Comparison of ENCODE assay signal across 24 mouse cellular contexts in the genomic region with DNA sequence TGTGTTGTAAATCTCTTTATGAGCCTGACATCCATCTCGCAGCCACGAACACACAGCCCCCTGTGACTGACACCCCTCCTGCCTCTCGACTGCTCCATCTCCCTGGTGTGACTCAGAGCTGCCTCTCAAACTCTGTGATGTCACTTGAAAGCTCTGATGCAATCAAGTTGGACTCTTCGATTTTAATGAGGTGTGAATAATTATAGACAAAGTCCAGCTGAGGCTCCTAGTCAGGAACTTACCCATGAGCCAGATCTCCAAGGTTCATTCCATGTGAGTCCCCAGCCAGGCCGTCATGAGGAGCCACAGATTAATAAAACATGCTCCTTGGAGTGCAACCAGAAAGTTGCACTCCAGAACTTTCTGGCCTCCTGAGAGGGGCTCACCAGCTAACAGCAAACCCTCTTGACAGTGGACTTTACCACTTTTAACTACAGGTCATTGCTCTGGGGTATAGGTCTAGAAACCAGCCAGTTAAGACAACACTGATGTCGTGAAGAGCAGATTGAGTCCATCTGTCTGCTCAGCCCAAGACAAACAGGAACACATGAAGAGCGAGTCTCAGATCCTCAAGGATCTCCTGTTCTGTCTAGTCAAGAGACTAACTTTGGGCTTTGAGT.
DNase-seq lines count a peak whose midpoint lies in the region; ATAC-seq lines count a peak whose summit lies in the region.
"Had no signal": no experiment of that assay in that cellular context is flagged by ENCODE, and none has a peak within 500 bp of the region (broad histone marks: within the 10 kb centered on the region; RNA-seq: fewer than 3 reads in every experiment).

No protein-coding gene starts in this region.

- intact Hi-C loops in heart, postnatal 25 days (cut with DNase I): loop anchor here (5.0 kb wide), 1 partner anchor 90 kb away; no protein-coding TSS in a partner anchor

- no peak overlapping the region; the same call in 1 of the 2 replicates for H3K4me2 ChIP-seq in lung, embryonic 15.5 days
- H3K4me2 ChIP-seq: embryonic facial prominence, embryonic 12.5 days; forebrain, embryonic 13.5 days; heart, embryonic 11.5 days; hindbrain, embryonic 13.5 days; midbrain, embryonic 12.5 days had no signal

- H3K36me3 ChIP-seq in lung, embryonic 15.5 days: no peaks in the 10 kb centered on the region
- H3K36me3 ChIP-seq: embryonic facial prominence, embryonic 12.5 days; hindbrain, embryonic 13.5 days; midbrain, embryonic 12.5 days had no signal

- H3K9me3 ChIP-seq in lung, embryonic 15.5 days: no peaks in the 10 kb centered on the region
- H3K9me3 ChIP-seq: embryonic facial prominence, embryonic 12.5 days; forebrain, embryonic 13.5 days; hindbrain, embryonic 13.5 days; midbrain, embryonic 12.5 days had no signal

- H3K4me3 ChIP-seq in lung, embryonic 15.5 days: no peak overlapping the region
- H3K4me3 ChIP-seq: embryonic facial prominence, embryonic 12.5 days; erythroblast, embryonic 14.5 days; forebrain, embryonic 13.5 days; hindbrain, embryonic 13.5 days; left cerebral cortex, adult 2 months; midbrain, embryonic 12.5 days had no signal

- H3K4me1 ChIP-seq in lung, embryonic 15.5 days: peaks cover 50% of the 10 kb centered on the region

- peak overlapping the region; percentile 63 for H3K27ac ChIP-seq in lung, embryonic 15.5 days
- H3K27ac ChIP-seq: embryonic facial prominence, embryonic 12.5 days; forebrain, embryonic 13.5 days; hindbrain, embryonic 13.5 days; left cerebral cortex, adult 2 months; liver, embryonic 14.5 days; midbrain, embryonic 12.5 days; stomach, postnatal 0 days had no signal

- ATAC-seq in lung, embryonic 15.5 days (ENCODE audit: borderline replicate concordance, extremely low read depth, low FRiP score, low TSS enrichment): peak; percentile 80
- ATAC-seq: activated CD4-positive, CD25-positive, alpha-beta regulatory T cell, adult 4 months; forebrain, embryonic 13.5 days; inflammation-experienced regulatory T-cells, adult 6 months had no signal

- H3K27me3 ChIP-seq in lung, embryonic 15.5 days: no peaks in the 10 kb centered on the region
- H3K27me3 ChIP-seq: embryonic facial prominence, embryonic 12.5 days; forebrain, embryonic 13.5 days; midbrain, embryonic 12.5 days had no signal

- 36% methylated on average over 7 of the region's 7 CpGs for WGBS in lung, embryonic 15.5 days

- DNase-seq in kidney, adult 8-10 months: peak; percentile 25 to 49
- DNase-seq in kidney, postnatal 4 days: no peak
- DNase-seq in adipocyte (ENCODE audit: low spot score): peak; percentile 24
- DNase-seq in lung, postnatal 36 days: peak; percentile 72
- no peak for DNase-seq in heart, postnatal 25 days (ENCODE audit: low spot score)
- no peak for DNase-seq in liver
- DNase-seq: adrenal gland, postnatal 10 days; cerebellum, adult 18-20 months; cerebellum, postnatal 14 days; heart, postnatal 10 days; thymus, adult 2 months; thymus, postnatal 4 days had no signal

- no peak overlapping the region for H3K9ac ChIP-seq in lung, embryonic 15.5 days
- H3K9ac ChIP-seq: embryonic facial prominence, embryonic 12.5 days; forebrain, embryonic 13.5 days; hindbrain, embryonic 13.5 days; liver, embryonic 14.5 days; midbrain, embryonic 12.5 days had no signal

Comparison
In these comparisons a context has a peak if more than half of its experiments do, and no peak if none do; other contexts are left out.
1. DNase-seq: peak in kidney, adult 8-10 months (2 of 2), adipocyte (single experiment) and lung, postnatal 36 days (single experiment); none in kidney, postnatal 4 days (0 of 2), heart, postnatal 25 days (single experiment) and liver (single experiment).